Mouse (Mus musculus): Measurements from ENCODE around the gene Phb. TPM values are rescaled to one million over a fixed set of nuclear protein-coding genes. Genes with fewer than 3 reads are reported as not detected.

Gene Phb
- polyA plus RNA-seq, 1 experiment from 2014 or later, result 324 TPM

- Histone ChIP-seq H3K27me3 (replicated peaks; ENCODE audit: control insufficient read depth, insufficient read depth, low read length) (no peaks in the 10 kb centered on the region), H3K4me2 (ENCODE audit: low read depth, low read length) (peak overlapping the region; percentile 94), H3K27ac (ENCODE audit: low read length) (peak overlapping the region; percentile 98), H3K4me1 (ENCODE audit: control insufficient read depth, insufficient read depth, low read length) (peaks cover 27% of the 10 kb centered on the region), H3K36me3 (ENCODE audit: control insufficient read depth, insufficient read depth, low read length) (no peaks in the 10 kb centered on the region), H3K9me3 (ENCODE audit: control insufficient read depth, low read length) (no peaks in the 10 kb centered on the region), H3K9ac (ENCODE audit: low read depth, low read length) (peak overlapping the region; percentile 96), H3K4me3 (ENCODE audit: low read length) (peak overlapping the region; percentile 96)
- WGBS, result 0% methylated on average over 13 of the region's 13 CpGs
- ATAC-seq, result no peak
Observed at GRCm38 (mm10) chr11:95713811-95714241, 47.1 kb downstream of the Phb start.

- peak overlapping the region; percentile 96 for H3K4me3 ChIP-seq (ENCODE audit: low read length)
- no peak overlapping the region for H3K27ac ChIP-seq (ENCODE audit: low read length)
- peak overlapping the region; percentile 96 for H3K9ac ChIP-seq (ENCODE audit: low read depth, low read length)
- H3K4me1 ChIP-seq (ENCODE audit: control insufficient read depth, insufficient read depth, low read length), result peaks cover 27% of the 10 kb centered on the region
- 27% methylated on average over 7 of the region's 7 CpGs for WGBS
- no peaks in the 10 kb centered on the region for H3K9me3 ChIP-seq (ENCODE audit: control insufficient read depth, low read length)
- no peaks in the 10 kb centered on the region for H3K27me3 ChIP-seq (replicated peaks; ENCODE audit: control insufficient read depth, insufficient read depth, low read length)
- H3K36me3 ChIP-seq (ENCODE audit: control insufficient read depth, insufficient read depth, low read length), result no peaks in the 10 kb centered on the region
- ATAC-seq, result no peak
- H3K4me2 ChIP-seq (ENCODE audit: low read depth, low read length), result peak overlapping the region; percentile 94
Observed at GRCm38 (mm10) chr11:95714411-95714810, 47.7 kb downstream of the Phb start.

GRCm38 (mm10) chr11:95716136-95716535 is 49.4 kb downstream of the Phb start:
- Histone ChIP-seq H3K27me3 (replicated peaks; ENCODE audit: control insufficient read depth, insufficient read depth, low read length) (no peaks in the 10 kb centered on the region), H3K36me3 (ENCODE audit: control insufficient read depth, insufficient read depth, low read length) (no peaks in the 10 kb centered on the region), H3K4me2 (ENCODE audit: low read depth, low read length) (no peak overlapping the region), H3K27ac (ENCODE audit: low read length) (no peak overlapping the region), H3K9me3 (ENCODE audit: control insufficient read depth, low read length) (no peaks in the 10 kb centered on the region), H3K4me3 (ENCODE audit: low read length) (no peak overlapping the region), H3K9ac (ENCODE audit: low read depth, low read length) (no peak overlapping the region), H3K4me1 (ENCODE audit: control insufficient read depth, insufficient read depth, low read length) (peaks cover 27% of the 10 kb centered on the region)
- ATAC-seq, result no peak
- WGBS, result 68% methylated on average over 8 of the region's 8 CpGs

GRCm38 (mm10) chr11:95719356-95719755 is 52.6 kb downstream of the Phb start:
- Histone ChIP-seq H3K4me3 (ENCODE audit: low read length) (no peak overlapping the region), H3K36me3 (ENCODE audit: control insufficient read depth, insufficient read depth, low read length) (no peaks in the 10 kb centered on the region), H3K27me3 (replicated peaks; ENCODE audit: control insufficient read depth, insufficient read depth, low read length) (no peaks in the 10 kb centered on the region), H3K4me2 (ENCODE audit: low read depth, low read length) (no peak overlapping the region), H3K27ac (ENCODE audit: low read length) (no peak overlapping the region), H3K4me1 (ENCODE audit: control insufficient read depth, insufficient read depth, low read length) (peaks cover 16% of the 10 kb centered on the region), H3K9me3 (ENCODE audit: control insufficient read depth, low read length) (no peaks in the 10 kb centered on the region), H3K9ac (ENCODE audit: low read depth, low read length) (no peak overlapping the region)
- WGBS, result 77% methylated on average over 3 of the region's 3 CpGs
- ATAC-seq, result no peak

- Histone ChIP-seq H3K27me3 (replicated peaks; ENCODE audit: control insufficient read depth, insufficient read depth, low read length) (no peaks in the 10 kb centered on the region), H3K9me3 (ENCODE audit: control insufficient read depth, low read length) (no peaks in the 10 kb centered on the region), H3K9ac (ENCODE audit: low read depth, low read length) (no peak within 1 kb of the TSS), H3K4me3 (ENCODE audit: low read length) (no peak within 1 kb of the TSS), H3K27ac (ENCODE audit: low read length) (no peak within 1 kb of the TSS), H3K4me1 (ENCODE audit: control insufficient read depth, insufficient read depth, low read length) (peaks cover 3% of the 10 kb centered on the region; the same call in 1 of the 2 replicates), H3K36me3 (ENCODE audit: control insufficient read depth, insufficient read depth, low read length) (no peaks in the 10 kb centered on the region), H3K4me2 (ENCODE audit: low read depth, low read length) (no peak within 1 kb of the TSS)
- 88% methylated on average over 5 of the region's 5 CpGs for WGBS
- no peak for ATAC-seq
Observed at GRCm38 (mm10) chr11:95723287-95723686, 56.5 kb downstream of the Phb start, which contains the start of gene B130006D01Rik. Gene B130006D01Rik (plus strand): TSS chr11:95723587.

GRCm38 (mm10) chr11:95724466-95724865 is 57.7 kb downstream of the Phb start:
- peaks cover 4% of the 10 kb centered on the region; the same call in 1 of the 2 replicates for H3K4me1 ChIP-seq (ENCODE audit: control insufficient read depth, insufficient read depth, low read length)
- no peaks in the 10 kb centered on the region for H3K36me3 ChIP-seq (ENCODE audit: control insufficient read depth, insufficient read depth, low read length)
- H3K4me3 ChIP-seq (ENCODE audit: low read length), result no peak overlapping the region
- WGBS, result 90% methylated on average over 4 of the region's 4 CpGs
- H3K27ac ChIP-seq (ENCODE audit: low read length), result no peak overlapping the region
- no peak overlapping the region for H3K9ac ChIP-seq (ENCODE audit: low read depth, low read length)
- no peak overlapping the region for H3K4me2 ChIP-seq (ENCODE audit: low read depth, low read length)
- ATAC-seq, result no peak
- no peaks in the 10 kb centered on the region for H3K27me3 ChIP-seq (replicated peaks; ENCODE audit: control insufficient read depth, insufficient read depth, low read length)
- H3K9me3 ChIP-seq (ENCODE audit: control insufficient read depth, low read length), result no peaks in the 10 kb centered on the region

GRCm38 (mm10) chr11:95726156-95726555 is 59.4 kb downstream of the Phb start:
- Histone ChIP-seq H3K9ac (ENCODE audit: low read depth, low read length) (no peak overlapping the region), H3K36me3 (ENCODE audit: control insufficient read depth, insufficient read depth, low read length) (no peaks in the 10 kb centered on the region), H3K27ac (ENCODE audit: low read length) (no peak overlapping the region), H3K27me3 (replicated peaks; ENCODE audit: control insufficient read depth, insufficient read depth, low read length) (no peaks in the 10 kb centered on the region), H3K4me3 (ENCODE audit: low read length) (no peak overlapping the region), H3K4me2 (ENCODE audit: low read depth, low read length) (no peak overlapping the region), H3K9me3 (ENCODE audit: control insufficient read depth, low read length) (no peaks in the 10 kb centered on the region), H3K4me1 (ENCODE audit: control insufficient read depth, insufficient read depth, low read length) (peaks cover 5% of the 10 kb centered on the region; the same call in 1 of the 2 replicates)
- WGBS, result 69% methylated on average over 4 of the region's 4 CpGs
- ATAC-seq, result no peak

GRCm38 (mm10) chr11:95727947-95728346 is 61.2 kb downstream of the Phb start:
- no peak overlapping the region for H3K27ac ChIP-seq (ENCODE audit: low read length)
- ATAC-seq, result no peak
- H3K4me3 ChIP-seq (ENCODE audit: low read length), result no peak overlapping the region
- no peak overlapping the region for H3K9ac ChIP-seq (ENCODE audit: low read depth, low read length)
- H3K27me3 ChIP-seq (replicated peaks; ENCODE audit: control insufficient read depth, insufficient read depth, low read length), result no peaks in the 10 kb centered on the region
- H3K36me3 ChIP-seq (ENCODE audit: control insufficient read depth, insufficient read depth, low read length), result no peaks in the 10 kb centered on the region
- no peaks in the 10 kb centered on the region for H3K9me3 ChIP-seq (ENCODE audit: control insufficient read depth, low read length)
- 79% methylated on average over 5 of the region's 5 CpGs for WGBS
- H3K4me2 ChIP-seq (ENCODE audit: low read depth, low read length), result no peak overlapping the region
- peaks cover 5% of the 10 kb centered on the region; the same call in 1 of the 2 replicates for H3K4me1 ChIP-seq (ENCODE audit: control insufficient read depth, insufficient read depth, low read length)

GRCm38 (mm10) chr11:95728916-95729907 is 62.5 kb downstream of the Phb start:
- peaks cover 5% of the 10 kb centered on the region; the same call in 1 of the 2 replicates for H3K4me1 ChIP-seq (ENCODE audit: control insufficient read depth, insufficient read depth, low read length)
- ATAC-seq, result no peak
- no peak overlapping the region for H3K9ac ChIP-seq (ENCODE audit: low read depth, low read length)
- H3K4me2 ChIP-seq (ENCODE audit: low read depth, low read length), result no peak overlapping the region
- no peak overlapping the region for H3K4me3 ChIP-seq (ENCODE audit: low read length)
- no peaks in the 10 kb centered on the region for H3K36me3 ChIP-seq (ENCODE audit: control insufficient read depth, insufficient read depth, low read length)
- H3K27ac ChIP-seq (ENCODE audit: low read length), result no peak overlapping the region
- H3K9me3 ChIP-seq (ENCODE audit: control insufficient read depth, low read length), result no peaks in the 10 kb centered on the region
- H3K27me3 ChIP-seq (replicated peaks; ENCODE audit: control insufficient read depth, insufficient read depth, low read length), result no peaks in the 10 kb centered on the region
- 74% methylated on average over 12 of the region's 12 CpGs for WGBS

Measured in intestine, embryonic 16.5 days (tissue).